Mouse (Mus musculus) embryonic facial prominence, embryonic 10.5 days (tissue): ENCODE measurements at regions not wholly inside any gene's neighbourhood (a gene's known extent, or its start where the extent isn't known, plus 50 kb on each side); places are given as distances from the start of the nearest gene placed in this dataset.
"Not testable (repeated sequence)": the region's sequence is repeated elsewhere in the genome, so short reads cannot be mapped to it uniquely, and the experiment has no call there.

ENCODE experiments used
- DNase-seq: peaks from one replicate; pipeline ENCODE4 v3.0.0-alpha.2; 2017; ENCODE audit warnings: low spot score
- H3K27ac ChIP-seq: fragments of 300-500 bp; sonication (generic); replicated peaks from 2 replicates; pipeline ENCODE4 v1.5.1; 2016; ENCODE audit warnings: mild to moderate bottlenecking
- H3K27me3 ChIP-seq: fragments of 300-500 bp; sonication (generic); replicated peaks from 2 replicates; pipeline ENCODE4 v1.6.1; 2016; ENCODE audit warnings: low read depth, mild to moderate bottlenecking; ENCODE audit not compliant: poor library complexity, severe bottlenecking
- H3K36me3 ChIP-seq: fragments of 300-500 bp; sonication (generic); replicated peaks from 2 replicates; pipeline ENCODE4 v1.6.1; 2016; ENCODE audit warnings: mild to moderate bottlenecking, moderate library complexity
- H3K4me1 ChIP-seq: fragments of 300-500 bp; sonication (generic); 2 replicates; pipeline ENCODE4 v1.6.1; 2016
- H3K4me3 ChIP-seq: fragments of 300-500 bp; sonication (generic); 2 replicates; pipeline ENCODE4 v1.5.1; 2016; ENCODE audit warnings: mild to moderate bottlenecking, moderate library complexity
- H3K9me3 ChIP-seq: fragments of 300-500 bp; sonication (generic); 2 replicates; pipeline ENCODE4 v1.6.1; 2016; ENCODE audit warnings: mild to moderate bottlenecking
- WGBS: fragments of 180-500 bp; shearing (Covaris S2); methylation state at CpG from one replicate; pipeline ENCODE4 v1.1.7; 2016; 5-methylcytosine and 5-hydroxymethylcytosine counted together

GRCm38 (mm10) chr1:30632760-30633159, 241.0 kb downstream of the Phf3 start:
- Histone ChIP-seq H3K4me1 (no peaks in the 10 kb centered on the region), H3K9me3 (no peaks in the 10 kb centered on the region), H3K27me3 (no peaks in the 10 kb centered on the region), H3K36me3 (no peaks in the 10 kb centered on the region), H3K4me3 (no peak overlapping the region), H3K27ac (no peak overlapping the region)
- WGBS: 79% methylated on average over 1 of the region's 1 CpGs
- DNase-seq: no peak

DNA sequence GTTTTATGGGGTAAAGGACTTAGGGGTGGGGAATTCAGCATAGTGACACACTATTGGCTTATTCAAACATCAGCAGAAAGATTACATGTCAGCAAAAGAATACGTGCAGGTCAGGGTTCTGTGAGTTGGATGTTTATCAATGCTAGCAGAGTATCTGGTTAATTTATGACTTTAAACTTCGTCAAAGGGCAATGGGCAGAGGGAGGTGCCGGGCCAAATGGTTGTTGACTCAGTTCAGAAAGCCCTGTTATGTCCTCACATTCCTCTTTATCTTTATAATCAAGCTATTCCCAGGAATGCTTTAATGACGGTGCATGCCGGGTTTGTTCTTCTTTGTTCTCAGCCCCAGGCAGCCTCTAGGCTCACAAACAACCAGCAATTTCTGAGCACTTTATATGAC, 245.9 kb downstream of the Phf3 start:
- not testable (repeated sequence) for H3K36me3 ChIP-seq, H3K4me3 ChIP-seq, H3K9me3 ChIP-seq, DNase-seq, H3K27ac ChIP-seq, H3K4me1 ChIP-seq, H3K27me3 ChIP-seq
- WGBS: 89% methylated on average over 5 of the region's 5 CpGs

- WGBS: 75% methylated on average over 7 of the region's 7 CpGs
- Histone ChIP-seq H3K4me3 (no peak overlapping the region), H3K27me3 (no peaks in the 10 kb centered on the region), H3K27ac (no peak overlapping the region), H3K36me3 (no peaks in the 10 kb centered on the region), H3K4me1 (no peaks in the 10 kb centered on the region), H3K9me3 (no peaks in the 10 kb centered on the region)
- no peak for DNase-seq
These were observed 278.5 kb downstream of the Phf3 start for GRCm38 (mm10) chr1:30595122-30595730.

DNA sequence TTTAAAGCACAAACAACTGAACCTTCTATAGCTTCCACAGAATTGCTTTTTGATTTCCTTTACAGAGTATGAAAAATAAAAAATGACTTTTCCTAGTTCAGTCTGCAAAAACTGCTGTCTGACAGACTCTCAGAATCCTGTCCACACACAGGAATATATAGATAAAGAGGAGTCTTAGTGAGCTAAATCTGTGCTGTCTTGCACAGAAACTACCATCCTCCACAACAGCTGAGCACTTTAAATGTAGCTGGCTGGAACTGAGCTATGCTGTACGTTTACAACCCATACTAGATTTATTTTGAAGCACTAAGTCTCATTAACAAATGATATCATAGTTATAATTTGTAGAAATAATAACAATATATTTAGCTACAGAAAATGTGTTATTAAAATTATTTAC, 279.7 kb downstream of the Phf3 start:
- WGBS: 69% methylated on average over 1 of the region's 1 CpGs
- DNase-seq: no peak
- H3K4me3 ChIP-seq: no peak overlapping the region

GRCm38 (mm10) chr1:30590721-30591120, 283.0 kb downstream of the Phf3 start:
- no peaks in the 10 kb centered on the region for H3K9me3 ChIP-seq
- no peak overlapping the region for H3K27ac ChIP-seq
- no peaks in the 10 kb centered on the region for H3K4me1 ChIP-seq
- DNase-seq: no peak
- 77% methylated on average over 4 of the region's 4 CpGs for WGBS
- H3K36me3 ChIP-seq: no peaks in the 10 kb centered on the region
- H3K27me3 ChIP-seq: no peaks in the 10 kb centered on the region
- H3K4me3 ChIP-seq: no peak overlapping the region

More for the DNA sequence above, 279.7 kb downstream of the Phf3 start:
- Histone ChIP-seq H3K9me3 (no peaks in the 10 kb centered on the region), H3K27ac (no peak overlapping the region), H3K27me3 (no peaks in the 10 kb centered on the region), H3K4me1 (no peaks in the 10 kb centered on the region), H3K36me3 (no peaks in the 10 kb centered on the region)

DNA sequence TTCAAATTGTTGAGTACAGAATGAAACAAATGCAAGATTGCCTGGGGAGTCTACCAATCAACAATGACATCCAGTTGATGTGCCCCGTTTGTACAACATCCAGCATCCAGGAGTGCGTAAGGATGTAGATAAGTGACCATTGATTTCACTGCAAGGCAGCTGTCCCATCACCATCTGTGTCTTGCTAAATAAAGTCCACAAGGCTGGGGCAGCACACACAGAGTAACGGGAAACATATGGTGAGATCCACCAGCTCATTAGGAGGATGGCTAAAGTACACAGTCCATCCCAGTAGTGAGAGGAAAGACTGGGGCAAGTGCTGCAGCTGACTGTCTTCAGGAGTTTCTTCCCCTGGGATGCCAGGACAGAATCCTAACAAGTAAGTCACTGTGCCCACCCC, 284.8 kb downstream of the Phf3 start:
- no peaks in the 10 kb centered on the region for H3K27me3 ChIP-seq
- no peak overlapping the region for H3K27ac ChIP-seq
- 37% methylated on average over 3 of the region's 3 CpGs for WGBS
- peak; percentile 14 for DNase-seq
- H3K4me3 ChIP-seq: no peak overlapping the region
- no peaks in the 10 kb centered on the region for H3K9me3 ChIP-seq
- H3K36me3 ChIP-seq: no peaks in the 10 kb centered on the region
- H3K4me1 ChIP-seq: no peaks in the 10 kb centered on the region

GRCm38 (mm10) chr1:30588336-30588735, 285.4 kb downstream of the Phf3 start:
- Histone ChIP-seq H3K27me3 (no peaks in the 10 kb centered on the region), H3K9me3 (no peaks in the 10 kb centered on the region), H3K27ac (no peak overlapping the region), H3K4me1 (no peaks in the 10 kb centered on the region), H3K36me3 (no peaks in the 10 kb centered on the region), H3K4me3 (no peak overlapping the region)
- no peak for DNase-seq
- WGBS: 78% methylated on average over 4 of the region's 4 CpGs

DNA sequence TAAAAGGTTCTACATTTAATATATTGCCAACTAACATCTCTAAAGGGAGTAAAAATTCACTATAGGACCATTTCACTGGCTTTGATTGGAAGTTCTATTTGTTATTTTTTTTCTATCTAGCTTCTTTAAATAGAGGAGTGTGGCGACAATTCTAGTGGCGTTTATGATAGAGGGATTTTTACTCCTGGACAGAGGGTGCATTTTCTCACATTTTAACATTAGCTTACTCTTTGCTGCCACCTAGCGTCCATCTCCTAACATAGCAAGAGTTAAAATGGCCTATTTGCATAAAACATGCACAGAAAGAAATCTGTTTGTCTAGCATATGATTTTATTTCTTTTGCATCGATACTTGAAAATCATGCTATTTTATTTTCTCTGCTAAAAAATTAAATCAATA, 288.9 kb downstream of the Phf3 start:
- DNase-seq: peak; percentile 34
- Histone ChIP-seq H3K27ac (no peak overlapping the region), H3K4me1 (no peaks in the 10 kb centered on the region), H3K9me3 (no peaks in the 10 kb centered on the region), H3K27me3 (no peaks in the 10 kb centered on the region), H3K4me3 (no peak overlapping the region), H3K36me3 (no peaks in the 10 kb centered on the region)
- WGBS: 10% methylated on average over 4 of the region's 4 CpGs

GRCm38 (mm10) chr1:30583860-30584259, 289.9 kb downstream of the Phf3 start:
- Histone ChIP-seq H3K36me3 (no peaks in the 10 kb centered on the region), H3K27ac (no peak overlapping the region), H3K4me1 (no peaks in the 10 kb centered on the region), H3K4me3 (no peak overlapping the region), H3K9me3 (no peaks in the 10 kb centered on the region), H3K27me3 (no peaks in the 10 kb centered on the region)
- WGBS: 80% methylated on average over 6 of the region's 6 CpGs
- no peak for DNase-seq

DNA sequence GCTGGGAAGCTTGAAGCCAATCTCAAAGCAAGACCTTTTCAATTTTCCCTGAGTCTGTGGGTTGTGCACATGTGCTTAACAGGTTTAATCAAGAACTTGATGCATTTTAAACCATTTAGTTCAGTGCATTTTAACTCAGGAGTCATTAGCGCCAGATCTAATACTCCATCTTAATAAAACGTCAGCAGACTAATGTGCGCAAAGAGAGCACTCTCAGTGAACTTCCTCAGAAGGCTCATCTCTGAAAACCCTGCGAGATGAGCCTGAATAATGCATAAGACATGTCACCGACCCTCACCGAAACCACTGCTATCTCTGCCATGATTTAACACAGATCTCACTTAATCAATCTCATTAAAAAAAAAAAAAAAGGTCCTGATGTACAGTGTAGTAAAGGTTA, 309.0 kb downstream of the Phf3 start:
- no peaks in the 10 kb centered on the region for H3K27me3 ChIP-seq
- H3K4me3 ChIP-seq: no peak overlapping the region
- H3K9me3 ChIP-seq: no peaks in the 10 kb centered on the region
- H3K36me3 ChIP-seq: no peaks in the 10 kb centered on the region
- no peak for DNase-seq
- H3K4me1 ChIP-seq: no peaks in the 10 kb centered on the region
- H3K27ac ChIP-seq: no peak overlapping the region
- 91% methylated on average over 6 of the region's 6 CpGs for WGBS

- H3K36me3 ChIP-seq, H3K4me1 ChIP-seq, H3K27me3 ChIP-seq, DNase-seq, H3K27ac ChIP-seq, H3K4me3 ChIP-seq, H3K9me3 ChIP-seq: not testable (repeated sequence)
- 22% methylated on average over 4 of the region's 4 CpGs for WGBS
These were observed 325.0 kb downstream of the Phf3 start for GRCm38 (mm10) chr1:30548761-30549160.

GRCm38 (mm10) chr1:30540088-30540698, 333.5 kb downstream of the Phf3 start:
- 94% methylated on average over 13 of the region's 13 CpGs for WGBS

More at GRCm38 (mm10) chr1:30540088-30540698, 333.5 kb downstream of the Phf3 start:
- DNase-seq: no peak
- peaks cover 16% of the 10 kb centered on the region for H3K4me1 ChIP-seq
- no peak overlapping the region for H3K27ac ChIP-seq
- no peaks in the 10 kb centered on the region for H3K27me3 ChIP-seq
- H3K4me3 ChIP-seq: no peak overlapping the region
- H3K36me3 ChIP-seq: no peaks in the 10 kb centered on the region
- no peaks in the 10 kb centered on the region for H3K9me3 ChIP-seq
